Mouse (Mus musculus) stomach, postnatal 0 days (tissue): ENCODE measurements at regions not wholly inside any gene's neighbourhood (a gene's known extent, or its start where the extent isn't known, plus 50 kb on each side); places are given as distances from the start of the nearest gene placed in this dataset.

ENCODE experiments used
- CTCF ChIP-seq: IDR thresholded peaks from 2 replicates; pipeline ENCODE4 v1.5.1; 2016; ENCODE audit warnings: antibody characterized with exemption, low read depth, mild to moderate bottlenecking, moderate library complexity
- EP300 ChIP-seq: optimal IDR thresholded peaks from 2 replicates; pipeline ENCODE3; 2016; ENCODE audit warnings: antibody characterized with exemption

DNA sequence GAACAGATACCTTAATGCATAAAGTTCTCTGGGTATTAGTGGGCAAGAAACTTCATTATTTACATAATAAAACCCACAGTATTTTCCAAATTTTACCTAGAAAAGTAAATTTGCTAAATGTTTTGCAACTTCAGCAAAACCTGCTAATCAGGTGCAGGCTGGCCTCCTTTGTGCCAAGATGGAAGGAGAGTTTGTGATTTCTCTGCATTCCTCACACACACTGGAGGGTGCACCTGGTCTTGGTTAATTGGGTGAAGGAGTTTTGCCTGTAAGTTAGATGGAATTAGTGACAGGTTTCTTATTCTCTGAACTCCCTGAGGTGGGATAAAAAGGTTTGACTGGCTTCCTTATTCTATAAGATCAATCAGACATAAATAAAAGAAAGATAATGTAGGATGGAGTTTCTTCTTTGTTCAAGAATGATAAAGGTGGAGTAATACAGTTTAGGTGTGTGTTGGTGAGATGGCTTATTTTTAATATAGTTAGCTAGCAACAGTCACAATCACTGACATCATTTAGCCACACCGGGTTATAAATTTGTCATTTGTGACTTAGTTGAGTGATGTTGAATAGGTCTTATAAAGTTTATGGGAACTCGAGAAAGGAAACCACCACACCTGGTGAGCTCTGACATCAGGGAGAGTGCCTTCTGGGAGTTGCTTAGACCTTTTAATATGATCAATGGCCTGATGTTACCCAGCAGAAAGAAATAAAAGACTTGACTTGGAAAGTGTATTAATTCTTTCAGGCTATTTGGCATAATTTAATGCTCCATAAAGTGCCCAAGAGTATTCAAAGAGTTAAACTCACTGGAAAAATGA, 1131.4 kb upstream of the Flrt2 start:
- no peak for TF ChIP-seq CTCF
- no peak for TF ChIP-seq EP300
